ENCODE assay signal across 9 mouse cellular contexts in genomic region chr4:139575673-139576003, GRCm38 (mm10). TPM values are rescaled to one million over a fixed set of nuclear protein-coding genes. Genes with fewer than 3 reads are reported as not detected.
DNase-seq lines count a peak whose midpoint lies in the region; ATAC-seq lines count a peak whose summit lies in the region.
"Had no signal": no experiment of that assay in that cellular context is flagged by ENCODE, and none has a peak within 500 bp of the region (broad histone marks: within the 10 kb centered on the region; RNA-seq: fewer than 3 reads in every experiment).

No protein-coding gene starts in this region.

- H3K4me1 ChIP-seq in hindbrain, embryonic 15.5 days (replicated peaks): peaks cover 57% of the 10 kb centered on the region
- peaks cover 42% of the 10 kb centered on the region for H3K4me1 ChIP-seq in midbrain, embryonic 13.5 days (replicated peaks)

- H3K4me2 ChIP-seq in hindbrain, embryonic 15.5 days: peak overlapping the region; percentile 75
- peak overlapping the region; percentile 97 for H3K4me2 ChIP-seq in midbrain, embryonic 13.5 days (replicated peaks)

- no peaks in the 10 kb centered on the region for H3K27me3 ChIP-seq in hindbrain, embryonic 15.5 days
- peaks cover 20% of the 10 kb centered on the region for H3K27me3 ChIP-seq in midbrain, embryonic 13.5 days

- H3K36me3 ChIP-seq in hindbrain, embryonic 15.5 days: no peaks in the 10 kb centered on the region
- no peaks in the 10 kb centered on the region for H3K36me3 ChIP-seq in midbrain, embryonic 13.5 days

- peak overlapping the region; percentile 69 for H3K4me3 ChIP-seq in hindbrain, embryonic 15.5 days
- H3K4me3 ChIP-seq in midbrain, embryonic 13.5 days (replicated peaks): peak overlapping the region; percentile 76

- H3K27ac ChIP-seq in hindbrain, embryonic 15.5 days (replicated peaks): peak overlapping the region; percentile 87
- peak overlapping the region; percentile 88 for H3K27ac ChIP-seq in midbrain, embryonic 13.5 days

- DNase-seq in kidney, adult 11 months: peak; percentile 26
- no peak for DNase-seq in kidney, postnatal 14 days
- DNase-seq in ZHBTc4 (ENCODE audit: low read depth, low spot score): peak; percentile 47
- DNase-seq in right cerebral cortex, postnatal 4 days: no peak
- no peak for DNase-seq in frontal cortex, postnatal 36 days (ENCODE audit: low spot score in 2 of 2)
- DNase-seq in left cerebral cortex, postnatal 14 days (ENCODE audit: low spot score in 2 of 2): no peak

- H3K9me3 ChIP-seq in hindbrain, embryonic 15.5 days: no peaks in the 10 kb centered on the region
- no peaks in the 10 kb centered on the region for H3K9me3 ChIP-seq in midbrain, embryonic 13.5 days

- ATAC-seq in hindbrain, embryonic 15.5 days (ENCODE audit: low FRiP score, low read depth): no peak
- no peak for ATAC-seq in midbrain, embryonic 13.5 days

- WGBS in hindbrain, embryonic 15.5 days: 7% methylated on average over 14 of the region's 14 CpGs
- 8% methylated on average over 14 of the region's 14 CpGs for WGBS in midbrain, embryonic 13.5 days

- peak overlapping the region; percentile 91 for H3K9ac ChIP-seq in hindbrain, embryonic 15.5 days
- H3K9ac ChIP-seq in midbrain, embryonic 13.5 days (replicated peaks): peak overlapping the region; percentile 86

- intact Hi-C loops in left cerebral cortex, postnatal 14 days (cut with DNase I): no loop called here

RNA-seq across cellular contexts. Expression of gene Gm21969, which starts 27.3 kb away (rescaled TPM):
- polyA plus RNA-seq in hindbrain, embryonic 15.5 days (2015; fragmentation: Nextera tagmentation; extraction: Ambion mirVana): not detected in 2 replicates
- not detected in 2 replicates for polyA plus RNA-seq in midbrain, embryonic 13.5 days (2015; fragmentation: Nextera tagmentation; extraction: Ambion mirVana)
- total RNA-seq in left cerebral cortex, postnatal 14 days (2021): not detected
- total RNA-seq: megakaryocyte-erythroid progenitor cell, adult 5-6 weeks had no signal

RNA-seq across cellular contexts. Expression of gene Iffo2, which starts 45.3 kb away (rescaled TPM):
- polyA plus RNA-seq in hindbrain, embryonic 15.5 days (2015; fragmentation: Nextera tagmentation; extraction: Ambion mirVana): 4.3 and 5.1 TPM in 2 replicates
- 4.4 and 4.6 TPM in 2 replicates for polyA plus RNA-seq in midbrain, embryonic 13.5 days (2015; fragmentation: Nextera tagmentation; extraction: Ambion mirVana)
- 10 to 100 TPM; 17.2 to 19.6 TPM for total RNA-seq in left cerebral cortex, postnatal 14 days (2021)

RNA-seq across cellular contexts. Expression of gene Aldh4a1, which starts 47.0 kb away (rescaled TPM):
- polyA plus RNA-seq in hindbrain, embryonic 15.5 days (2015; fragmentation: Nextera tagmentation; extraction: Ambion mirVana): 27.5 and 29.4 TPM in 2 replicates
- 18.0 and 20.0 TPM in 2 replicates for polyA plus RNA-seq in midbrain, embryonic 13.5 days (2015; fragmentation: Nextera tagmentation; extraction: Ambion mirVana)
- total RNA-seq in left cerebral cortex, postnatal 14 days (2021): 10 to 100 TPM; 17.4 to 18.1 TPM

Comparison
In these comparisons a context has a peak if more than half of its experiments do, and no peak if none do; other contexts are left out.
1. DNase-seq: peak in kidney, adult 11 months (single experiment) and ZHBTc4 (single experiment); none in kidney, postnatal 14 days (single experiment), right cerebral cortex, postnatal 4 days (single experiment), frontal cortex, postnatal 36 days (0 of 2) and left cerebral cortex, postnatal 14 days (0 of 2).